Mouse (Mus musculus) lung, embryonic 14.5 days (tissue): Measurements from ENCODE around the gene Crk. TPM values are rescaled to one million over a fixed set of nuclear protein-coding genes. Genes with fewer than 3 reads are reported as not detected.

ENCODE experiments used
- ATAC-seq: fragments of 200-750 bp; cut with Nextera tagmentation; 2 replicates; pipeline ENCODE4 v1.8.0; 2017; ENCODE audit warnings: mild to moderate bottlenecking, moderate TSS enrichment, moderate library complexity; ENCODE audit not compliant: insufficient read depth
- DNase-seq: peaks from one replicate; pipeline ENCODE4 v3.0.0-alpha.2; 2015
- H3K27ac ChIP-seq: fragments of 300-500 bp; sonication (generic); 2 replicates; pipeline ENCODE4 v1.5.1; 2014; ENCODE audit warnings: low read depth, mild to moderate bottlenecking, moderate library complexity
- H3K27me3 ChIP-seq: fragments of 300-500 bp; sonication (generic); 2 replicates; pipeline ENCODE4 v1.6.1; 2014; ENCODE audit warnings: low read length, control low read depth; ENCODE audit not compliant: insufficient read depth
- H3K36me3 ChIP-seq: fragments of 300-500 bp; sonication (generic); 2 replicates; pipeline ENCODE4 v1.6.1; 2014; ENCODE audit warnings: control low read depth; ENCODE audit not compliant: insufficient read depth
- H3K4me1 ChIP-seq: fragments of 300-500 bp; sonication (generic); 2 replicates; pipeline ENCODE4 v1.6.1; 2014; ENCODE audit warnings: antibody characterized with exemption, control low read depth; ENCODE audit not compliant: insufficient read depth
- H3K4me2 ChIP-seq: fragments of 300-500 bp; sonication (generic); 2 replicates; pipeline ENCODE4 v1.6.1; 2014; ENCODE audit warnings: mild to moderate bottlenecking
- H3K4me3 ChIP-seq: fragments of 300-500 bp; sonication (generic); 2 replicates; pipeline ENCODE4 v1.5.1; 2014; ENCODE audit warnings: low read depth, low read length
- H3K9ac ChIP-seq: fragments of 300-500 bp; sonication (generic); 2 replicates; pipeline ENCODE4 v1.6.1; 2014
- H3K9me3 ChIP-seq: fragments of 300-500 bp; sonication (generic); 2 replicates; pipeline ENCODE4 v1.6.1; 2016; ENCODE audit warnings: low read depth, low read length, control low read depth
- CTCF ChIP-seq: IDR thresholded peaks from 2 replicates; pipeline ENCODE4 v1.5.1; 2016; ENCODE audit warnings: antibody characterized with exemption, low read depth
- WGBS: fragments of 180-500 bp; shearing (Covaris S2); extraction: QIAGEN DNeasy Blood & Tissue Kit; methylation state at CpG from one replicate; pipeline ENCODE4 v1.1.7; 2014; 5-methylcytosine and 5-hydroxymethylcytosine counted together
- polyA plus RNA-seq: library from polyadenylated mRNA; unstranded; fragments of >200 nt; fragmentation: Nextera tagmentation; extraction: Ambion mirVana; gene quantifications from 2 replicates; pipeline ENCODE4 v1.2.1, GENCODE M21; 2014

Gene Crk
- polyA plus RNA-seq, 1 experiment from 2014 or later, result 116 TPM

GRCm38 (mm10) chr11:75652222-75652941 lies 26.7 kb upstream of the Crk start:
- no peak for DNase-seq
- Histone ChIP-seq H3K4me2 (peak overlapping the region; percentile 89), H3K36me3 (no peaks in the 10 kb centered on the region), H3K9ac (peak overlapping the region; percentile 88), H3K27ac (peak overlapping the region; percentile 91; the same call in 1 of the 2 replicates), H3K9me3 (no peaks in the 10 kb centered on the region), H3K4me1 (peaks cover 40% of the 10 kb centered on the region), H3K4me3 (peak overlapping the region; percentile 74), H3K27me3 (0 out of 2 replicates have a peak, but pooled peaks cover 3% of the 10 kb centered on the region)
- no peak for ATAC-seq
- TF ChIP-seq CTCF, result peak; percentile 9; the same call in 1 of the 2 replicates
- WGBS, result 20% methylated on average over 20 of the region's 20 CpGs

GRCm38 (mm10) chr11:75652942-75653684 lies 25.9 kb upstream of the Crk start:
- Histone ChIP-seq H3K9me3 (no peaks in the 10 kb centered on the region), H3K4me3 (peak overlapping the region; percentile 74), H3K27ac (peak overlapping the region; percentile 88), H3K36me3 (peaks cover 4% of the 10 kb centered on the region), H3K4me2 (peak overlapping the region; percentile 89), H3K27me3 (0 out of 2 replicates have a peak, but pooled peaks cover 3% of the 10 kb centered on the region), H3K4me1 (peaks cover 40% of the 10 kb centered on the region), H3K9ac (peak overlapping the region; percentile 58)
- ATAC-seq (no peak), DNase-seq (peak; percentile 41)
- WGBS, result 29% methylated on average over 14 of the region's 14 CpGs
- peak; percentile 35 for TF ChIP-seq CTCF

GRCm38 (mm10) chr11:75653781-75654470 lies 25.1 kb upstream of the Crk start:
- peaks cover 40% of the 10 kb centered on the region for H3K4me1 ChIP-seq
- under 1% methylated on average over 45 of the region's 45 CpGs for WGBS
- TF ChIP-seq CTCF, result no peak
- peak overlapping the region; percentile 58 for H3K9ac ChIP-seq
- DNase-seq (peak; percentile 92), ATAC-seq (peak; percentile 61)
- H3K4me3 ChIP-seq, result peak overlapping the region; percentile 51
- peak overlapping the region; percentile 88 for H3K27ac ChIP-seq
- H3K9me3 ChIP-seq, result no peaks in the 10 kb centered on the region
- H3K27me3 ChIP-seq, result 0 out of 2 replicates have a peak, but pooled peaks cover 3% of the 10 kb centered on the region
- H3K36me3 ChIP-seq, result peaks cover 12% of the 10 kb centered on the region
- peak overlapping the region; percentile 89 for H3K4me2 ChIP-seq

- Histone ChIP-seq H3K27me3 (0 out of 2 replicates have a peak, but pooled peaks cover 3% of the 10 kb centered on the region), H3K4me3 (peak overlapping the region; percentile 71), H3K4me1 (peaks cover 40% of the 10 kb centered on the region), H3K9ac (0 out of 2 replicates have a peak overlapping the region, but pooled peaks have one; percentile 58), H3K4me2 (peak overlapping the region; percentile 89), H3K27ac (peak overlapping the region; percentile 89), H3K36me3 (peaks cover 16% of the 10 kb centered on the region), H3K9me3 (no peaks in the 10 kb centered on the region)
- TF ChIP-seq CTCF, result no peak
- WGBS, result 43% methylated on average over 25 of the region's 25 CpGs
- DNase-seq (no peak), ATAC-seq (no peak)
These were observed 24.3 kb upstream of the Crk start for GRCm38 (mm10) chr11:75654471-75655390.

- Histone ChIP-seq H3K4me2 (peak overlapping the region; percentile 89), H3K4me3 (peak overlapping the region; percentile 71), H3K27me3 (0 out of 2 replicates have a peak, but pooled peaks cover 3% of the 10 kb centered on the region), H3K9me3 (no peaks in the 10 kb centered on the region), H3K36me3 (peaks cover 27% of the 10 kb centered on the region), H3K9ac (peak overlapping the region; percentile 77), H3K4me1 (peaks cover 35% of the 10 kb centered on the region), H3K27ac (peak overlapping the region; percentile 89)
- DNase-seq (peak; percentile 83), ATAC-seq (peak; percentile 44)
- WGBS, result under 1% methylated on average over 74 of the region's 78 CpGs
- no peak for TF ChIP-seq CTCF
These were observed 23.2 kb upstream of the Crk start for GRCm38 (mm10) chr11:75655621-75656545.
